9 mouse cellular contexts compared by ENCODE assay signal in genomic region chr14:73122923-73123278, GRCm38 (mm10). TPM values are rescaled to one million over a fixed set of nuclear protein-coding genes. Genes with fewer than 3 reads are reported as not detected.
DNase-seq lines count a peak whose midpoint lies in the region; ATAC-seq and TF ChIP-seq lines count a peak whose summit lies in the region.
"Had no signal": no experiment of that assay in that cellular context is flagged by ENCODE, and none has a peak within 500 bp of the region (broad histone marks: within the 10 kb centered on the region; RNA-seq: fewer than 3 reads in every experiment).

Gene Rcbtb2 (plus strand): TSS chr14:73123037.

- H3K4me2 ChIP-seq in embryonic facial prominence, embryonic 14.5 days (ENCODE audit: low read depth, low read length), result no peak within 1 kb of the TSS
- H3K4me2 ChIP-seq in heart, postnatal 0 days (ENCODE audit: low read depth, low read length), result no peak within 1 kb of the TSS
- no peak within 1 kb of the TSS for H3K4me2 ChIP-seq in neural tube, embryonic 13.5 days

- no peak for TF ChIP-seq EP300 in heart, postnatal 0 days (IDR thresholded peaks at IDR 0.05; ENCODE audit: low read depth)

- no peak within 1 kb of the TSS for H3K27ac ChIP-seq in testis, adult 2 months (ENCODE audit: control insufficient read depth, insufficient read depth, low read depth, low read length)
- H3K27ac ChIP-seq in embryonic facial prominence, embryonic 14.5 days (replicated peaks; ENCODE audit: low read depth, low read length), result 0 out of 2 replicates have a peak within 1 kb of the TSS, but pooled peaks have one; percentile 15
- H3K27ac ChIP-seq in heart, postnatal 0 days (ENCODE audit: low read depth), result peak within 1 kb of the TSS; percentile 43; the same call in 1 of the 2 replicates
- H3K27ac ChIP-seq in neural tube, embryonic 13.5 days (replicated peaks), result no peak within 1 kb of the TSS

- no peak for TF ChIP-seq POLR2A in testis, adult 2 months (IDR thresholded peaks at IDR 0.05; ENCODE audit: control insufficient read depth, low read depth, low read length)

- no peaks in the 10 kb centered on the region for H3K27me3 ChIP-seq in testis, adult 2 months (ENCODE audit: control insufficient read depth, insufficient read depth, low read length)
- H3K27me3 ChIP-seq in embryonic facial prominence, embryonic 14.5 days (replicated peaks; ENCODE audit: control insufficient read depth, insufficient read depth, low read length), result no peaks in the 10 kb centered on the region
- H3K27me3 ChIP-seq in heart, postnatal 0 days (ENCODE audit: control insufficient read depth, insufficient read depth, low read length), result no peaks in the 10 kb centered on the region
- no peaks in the 10 kb centered on the region for H3K27me3 ChIP-seq in neural tube, embryonic 13.5 days

- no peak for DNase-seq in testis, postnatal 14 days (ENCODE audit: low spot score)
- DNase-seq in embryonic facial prominence, embryonic 14.5 days (ENCODE audit: low spot score), result no peak
- DNase-seq in heart, postnatal 0 days (ENCODE audit: low spot score), result no peak
- no peak for DNase-seq in left cerebral cortex, postnatal 4 days
- DNase-seq in urinary bladder, postnatal 25 days (ENCODE audit: low spot score), result no peak
- DNase-seq in right cerebral cortex, postnatal 25 days, result no peak

- H3K36me3 ChIP-seq in testis, adult 2 months (ENCODE audit: control insufficient read depth, insufficient read depth, low read length), result no peaks in the 10 kb centered on the region
- no peaks in the 10 kb centered on the region for H3K36me3 ChIP-seq in embryonic facial prominence, embryonic 14.5 days (ENCODE audit: control insufficient read depth, insufficient read depth, low read length)
- H3K36me3 ChIP-seq in heart, postnatal 0 days (replicated peaks; ENCODE audit: control insufficient read depth, insufficient read depth, low read length), result no peaks in the 10 kb centered on the region
- H3K36me3 ChIP-seq in neural tube, embryonic 13.5 days, result no peaks in the 10 kb centered on the region

- no peak for TF ChIP-seq CTCF in testis, adult 2 months (IDR thresholded peaks at IDR 0.05; ENCODE audit: control insufficient read depth, insufficient read depth, insufficient replicate concordance, low read depth, low read length)
- no peak for TF ChIP-seq CTCF in heart, postnatal 0 days (IDR thresholded peaks at IDR 0.05; ENCODE audit: low read depth)

- no peak within 1 kb of the TSS for H3K9ac ChIP-seq in embryonic facial prominence, embryonic 14.5 days (ENCODE audit: low read depth, low read length)
- H3K9ac ChIP-seq in heart, postnatal 0 days (replicated peaks; ENCODE audit: low read depth, low read length), result no peak within 1 kb of the TSS
- H3K9ac ChIP-seq in neural tube, embryonic 13.5 days, result no peak within 1 kb of the TSS

- ATAC-seq in embryonic facial prominence, embryonic 14.5 days (ENCODE audit: low read depth), result no peak
- ATAC-seq in heart, postnatal 0 days (ENCODE audit: insufficient read depth, low read depth), result no peak
- no peak for ATAC-seq in neural tube, embryonic 13.5 days (ENCODE audit: low read depth)

- no peaks in the 10 kb centered on the region for H3K9me3 ChIP-seq in embryonic facial prominence, embryonic 14.5 days (ENCODE audit: control insufficient read depth, low read length)
- no peaks in the 10 kb centered on the region for H3K9me3 ChIP-seq in heart, postnatal 0 days (replicated peaks; ENCODE audit: control insufficient read depth, low read length)
- no peaks in the 10 kb centered on the region for H3K9me3 ChIP-seq in neural tube, embryonic 13.5 days

- H3K4me3 ChIP-seq in testis, adult 2 months (ENCODE audit: control insufficient read depth, low read depth, low read length), result no peak within 1 kb of the TSS
- H3K4me3 ChIP-seq in embryonic facial prominence, embryonic 14.5 days (ENCODE audit: low read depth, low read length), result no peak within 1 kb of the TSS
- no peak within 1 kb of the TSS for H3K4me3 ChIP-seq in heart, postnatal 0 days (ENCODE audit: low read depth, low read length)
- no peak within 1 kb of the TSS for H3K4me3 ChIP-seq in neural tube, embryonic 13.5 days
- H3K4me3 ChIP-seq: erythroblast, embryonic 14.5 days had no signal

- WGBS in embryonic facial prominence, embryonic 14.5 days, result 35% methylated on average over 4 of the region's 4 CpGs
- WGBS in heart, postnatal 0 days, result 62% methylated on average over 4 of the region's 4 CpGs
- 71% methylated on average over 4 of the region's 4 CpGs for WGBS in neural tube, embryonic 13.5 days

- intact Hi-C loops in left cerebral cortex, postnatal 4 days (cut with DNase I), result loop anchor here (5.0 kb wide), 1 partner anchor 144 kb away; no protein-coding TSS in a partner anchor

- peaks cover 3% of the 10 kb centered on the region for H3K4me1 ChIP-seq in testis, adult 2 months (ENCODE audit: control insufficient read depth, insufficient read depth, low read length)
- peaks cover 5% of the 10 kb centered on the region; the same call in 1 of the 2 replicates for H3K4me1 ChIP-seq in embryonic facial prominence, embryonic 14.5 days (ENCODE audit: control insufficient read depth, insufficient read depth, low read length)
- no peaks in the 10 kb centered on the region for H3K4me1 ChIP-seq in heart, postnatal 0 days (ENCODE audit: control insufficient read depth, insufficient read depth)
- 0 out of 2 replicates have a peak, but pooled peaks cover 3% of the 10 kb centered on the region for H3K4me1 ChIP-seq in neural tube, embryonic 13.5 days (replicated peaks)

RNA-seq across cellular contexts. Expression of gene Rcbtb2, which starts in this region (rescaled TPM):
- 48.4 and 50.8 TPM in 2 replicates for polyA plus RNA-seq in testis, adult 2 months (2012; rRNA removed)
- 86.4 and 95.1 TPM in 2 replicates for polyA plus RNA-seq in embryonic facial prominence, embryonic 14.5 days (2014; fragmentation: Nextera tagmentation; extraction: Ambion mirVana)
- 57.5 and 68.5 TPM in 2 replicates for total RNA-seq in heart, postnatal 0 days (2014; rRNA removed; ENCODE audit: low replicate concordance)
- 44.9 and 47.8 TPM in 2 replicates for polyA plus RNA-seq in heart, postnatal 0 days (2015; fragmentation: Nextera tagmentation; extraction: Ambion mirVana)
- total RNA-seq in left cerebral cortex, postnatal 4 days (2021), result 10 to 100 TPM; 36.6 to 45.4 TPM
- polyA plus RNA-seq in neural tube, embryonic 13.5 days (2015; fragmentation: Nextera tagmentation; extraction: Ambion mirVana), result 81.2 and 101 TPM in 2 replicates

Comparison
In these comparisons a context has a peak if more than half of its experiments do, and no peak if none do; other contexts are left out.
1. H3K27ac ChIP-seq: peak in embryonic facial prominence, embryonic 14.5 days (single experiment) and heart, postnatal 0 days (single experiment); none in testis, adult 2 months (single experiment) and neural tube, embryonic 13.5 days (single experiment).